Mouse (Mus musculus) effector memory CD4-positive, alpha-beta T cell, adult 7 months (primary cell): ENCODE results near the gene Spaar. TPM values are rescaled to one million over a fixed set of nuclear protein-coding genes. Genes with fewer than 3 reads are reported as not detected.

ENCODE experiments used
- polyA plus RNA-seq: library from polyadenylated mRNA; unstranded; fragments of 100-300 nt; shearing (Covaris generic); gene quantifications from one replicate; pipeline ENCODE4 v1.2.1, GENCODE M21; 2017

Spaar gene
- 0.41 TPM for polyA plus RNA-seq

GRCm38 (mm10) chr4:43729794-43730550, at the start of gene Spaar:
Spaar (plus strand) TSS chr4:43730034.

GRCm38 (mm10) chr4:43700707-43701106, 29.1 kb upstream of the Spaar start, which contains the start of gene Olfr70:
Olfr70 (minus strand) TSS chr4:43700807.

GRCm38 (mm10) chr4:43709869-43710268, 20.0 kb upstream of the Spaar start, which contains the start of gene Olfr71:
Olfr71 (minus strand) TSS chr4:43710255.

GRCm38 (mm10) chr4:43726995-43727394, 2.8 kb upstream of the Spaar start, which contains the start of gene Hrct1:
Hrct1 (plus strand) TSS chr4:43727188.

GRCm38 (mm10) chr4:43770909-43771308, 41.1 kb downstream of the Spaar start, which contains the start of gene Olfr159:
Olfr159 (minus strand) TSS chr4:43771009.

Other genes with a start within 250 kb of the Spaar start
- gene Sit1, start 246.3 kb upstream of the Spaar start, polyA plus RNA-seq = 259 TPM
- 75.2 TPM for gene Ccdc107, start 237.1 kb upstream of the Spaar start, polyA plus RNA-seq
- gene Arhgef39, start 230.3 kb upstream of the Spaar start, polyA plus RNA-seq = 11.4 TPM
- gene Car9, start 223.1 kb upstream of the Spaar start, polyA plus RNA-seq = 0.45 TPM
- not detected for gene Tpm2, start 206.3 kb upstream of the Spaar start, polyA plus RNA-seq
- 56.9 TPM for gene Creb3, start 167.7 kb upstream of the Spaar start, polyA plus RNA-seq
- gene Tln1, start 167.3 kb upstream of the Spaar start, polyA plus RNA-seq = 199 TPM
- 7.2 TPM for gene Rgp1, start 151.3 kb upstream of the Spaar start, polyA plus RNA-seq
- gene Gba2, start 151.2 kb upstream of the Spaar start, polyA plus RNA-seq = 26.1 TPM
- 2.8 TPM for gene Msmp, start 145.5 kb upstream of the Spaar start, polyA plus RNA-seq
- gene Npr2, start 98.1 kb upstream of the Spaar start, polyA plus RNA-seq = 0.13 TPM
- gene Spag8, start 76.4 kb upstream of the Spaar start, polyA plus RNA-seq = not detected
- gene Hint2, start 73.6 kb upstream of the Spaar start, polyA plus RNA-seq = 54.9 TPM
- gene Tmem8b, start 61.1 kb upstream of the Spaar start, polyA plus RNA-seq = 1.4 TPM
- gene Fam221b, start 60.9 kb upstream of the Spaar start, polyA plus RNA-seq = 1.5 TPM
- not detected for gene Olfr70, start 29.2 kb upstream of the Spaar start, polyA plus RNA-seq
- 0.15 TPM for gene Olfr71, start 19.8 kb upstream of the Spaar start, polyA plus RNA-seq
- gene Hrct1, start 2.8 kb upstream of the Spaar start, polyA plus RNA-seq = not detected
- gene Olfr159, start 41.0 kb downstream of the Spaar start, polyA plus RNA-seq = not detected
- gene Olfr156, start 93.9 kb downstream of the Spaar start, polyA plus RNA-seq = 0.95 TPM
- 0.35 TPM for gene Olfr157, start 110.2 kb downstream of the Spaar start, polyA plus RNA-seq
- 0.22 TPM for gene Olfr155, start 121.5 kb downstream of the Spaar start, polyA plus RNA-seq
- gene Reck, start 145.5 kb downstream of the Spaar start, polyA plus RNA-seq = 7.7 TPM
- gene Glipr2, start 227.4 kb downstream of the Spaar start, polyA plus RNA-seq = 183 TPM